Mouse (Mus musculus): ENCODE results near the gene Bex4.
"Not testable (repeated sequence)": the region's sequence is repeated elsewhere in the genome, so short reads cannot be mapped to it uniquely, and the experiment has no call there.

Bex4 gene

GRCm38 (mm10) chrX:136138827-136139639 lies at the start of gene Bex4:
Gene Bex4 (plus strand): TSS chrX:136138996.
- DNase-seq (ENCODE audit: low spot score) = not testable (repeated sequence)

DNA sequence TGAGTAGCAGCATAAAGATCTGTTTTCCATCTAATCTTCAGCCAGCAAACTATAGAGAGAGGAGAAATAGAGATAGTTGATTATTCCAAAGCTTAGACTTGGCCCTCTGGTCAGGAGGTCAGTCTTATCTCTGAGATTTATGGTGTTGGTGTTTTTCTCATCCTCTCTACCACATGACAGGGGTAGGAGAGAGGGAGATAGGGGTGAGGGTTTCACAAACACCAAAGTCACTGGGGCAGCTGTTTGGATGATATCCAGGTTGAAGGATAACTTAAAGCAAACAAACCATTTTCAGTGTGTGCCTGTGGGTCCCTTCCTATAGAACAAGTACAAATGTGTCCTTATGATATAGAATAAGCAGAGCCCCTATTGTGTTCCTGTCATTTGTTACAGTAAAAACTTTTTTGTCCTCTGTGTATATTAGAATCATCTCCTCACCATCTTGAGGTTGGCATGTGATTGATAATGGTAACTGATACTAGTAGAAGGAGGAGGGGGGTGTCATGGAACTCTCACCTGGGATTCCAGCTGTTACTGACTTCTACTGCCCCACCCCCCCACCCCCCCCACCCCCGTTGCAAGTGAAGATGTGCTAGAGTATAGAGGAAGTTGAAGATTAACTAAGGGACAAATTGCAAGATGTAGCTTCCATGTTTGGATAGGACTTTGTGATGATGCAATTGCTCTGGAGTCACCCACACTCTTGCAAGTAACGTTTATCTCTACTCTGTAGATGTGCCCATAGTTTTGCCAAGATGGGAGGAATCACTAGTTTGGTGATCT lies 46.1 kb upstream of the Bex4 start:
- no peak for DNase-seq (ENCODE audit: low spot score)

GRCm38 (mm10) chrX:136094421-136094820 lies 44.4 kb upstream of the Bex4 start:
- DNase-seq (ENCODE audit: low spot score) = no peak

DNA sequence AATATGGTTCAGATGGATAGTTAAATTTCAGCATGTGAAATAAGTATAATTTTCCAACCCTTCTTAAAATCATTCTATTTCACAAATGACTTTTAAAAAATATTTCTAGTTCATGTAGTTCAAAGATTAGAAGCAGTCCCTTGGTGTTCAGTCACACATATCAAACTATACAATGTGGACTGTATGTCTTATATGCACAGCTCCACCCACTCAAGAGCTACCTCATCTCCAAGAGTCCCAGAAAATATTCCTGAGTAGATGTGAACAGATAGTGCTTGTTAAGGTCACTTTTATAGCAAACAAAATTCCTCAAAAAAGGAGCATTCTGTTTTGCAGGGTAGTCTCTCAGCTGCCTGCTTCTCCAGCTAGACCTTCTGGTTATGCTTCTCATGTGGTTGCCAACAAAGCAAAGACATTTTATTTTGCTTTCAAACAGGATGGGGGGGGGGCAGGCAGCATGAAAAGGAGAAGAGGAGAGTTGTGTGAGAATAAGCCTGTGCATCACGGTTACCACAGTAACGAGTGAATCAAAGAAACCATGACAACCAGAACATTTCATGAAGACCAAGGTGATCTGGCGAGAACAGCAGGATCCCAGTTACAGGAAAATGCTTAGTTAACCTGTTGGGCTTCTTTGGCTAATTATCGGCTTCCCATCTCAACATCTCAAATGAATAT lies 34.6 kb upstream of the Bex4 start:
- DNase-seq (ENCODE audit: low spot score) = no peak

DNA sequence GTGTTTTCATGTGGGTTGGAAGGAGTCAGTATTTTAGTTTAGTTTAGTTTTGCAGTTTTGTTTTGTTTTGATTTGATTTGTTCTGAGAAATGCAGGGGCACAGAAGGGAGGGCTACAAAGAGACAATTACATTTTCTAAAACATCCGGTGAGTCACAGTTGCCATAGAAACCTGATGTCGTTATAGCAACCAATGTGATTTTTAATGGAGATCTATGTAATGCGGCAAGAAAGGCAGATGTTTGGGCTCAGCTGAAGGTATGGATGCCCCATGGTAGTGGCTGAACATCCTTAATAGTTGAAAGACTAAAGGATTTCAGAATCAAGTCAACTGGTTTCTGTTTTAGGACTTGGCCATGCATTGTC lies 34.1 kb upstream of the Bex4 start:
- no peak for DNase-seq (ENCODE audit: low spot score)

DNA sequence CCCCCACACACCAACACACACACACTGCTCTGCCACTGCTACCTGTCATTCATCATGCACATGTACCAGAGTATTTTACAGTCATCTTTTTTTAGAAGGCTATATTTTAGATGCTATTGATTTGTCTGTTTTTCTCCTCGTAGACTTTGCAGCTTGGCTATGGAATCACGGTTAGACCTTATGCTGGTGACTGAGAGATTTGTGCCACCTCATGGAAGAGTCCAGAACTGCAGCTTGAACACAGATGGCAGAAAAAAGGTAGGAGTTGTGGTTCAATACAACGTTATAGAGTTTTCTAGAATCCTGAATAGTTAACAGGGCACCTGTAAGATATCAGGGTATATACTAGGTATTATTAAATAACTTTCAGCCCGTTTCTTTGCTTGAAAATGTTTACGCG lies 30.9 kb upstream of the Bex4 start:
- DNase-seq (ENCODE audit: low spot score) = peak; percentile 41

DNA sequence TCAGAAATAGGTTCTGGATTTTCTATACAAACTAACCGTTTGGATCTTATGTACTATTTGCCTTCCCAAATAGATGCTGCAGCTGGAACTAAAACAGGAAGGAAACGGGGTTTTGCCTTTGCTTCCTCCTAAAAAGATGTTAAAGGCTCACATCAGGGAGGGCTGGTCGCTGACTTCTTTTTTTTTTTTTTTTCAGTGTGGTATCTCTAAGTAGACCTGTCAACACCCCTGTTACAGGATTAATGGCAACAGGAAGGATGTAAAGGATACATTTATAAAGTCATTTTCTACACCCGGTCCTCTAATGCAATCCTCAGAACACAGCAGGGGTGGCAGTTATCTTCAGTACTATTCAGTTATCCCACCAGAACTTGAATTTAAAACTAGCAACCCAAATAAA lies 23.8 kb upstream of the Bex4 start:
- DNase-seq (ENCODE audit: low spot score) = no peak

DNA sequence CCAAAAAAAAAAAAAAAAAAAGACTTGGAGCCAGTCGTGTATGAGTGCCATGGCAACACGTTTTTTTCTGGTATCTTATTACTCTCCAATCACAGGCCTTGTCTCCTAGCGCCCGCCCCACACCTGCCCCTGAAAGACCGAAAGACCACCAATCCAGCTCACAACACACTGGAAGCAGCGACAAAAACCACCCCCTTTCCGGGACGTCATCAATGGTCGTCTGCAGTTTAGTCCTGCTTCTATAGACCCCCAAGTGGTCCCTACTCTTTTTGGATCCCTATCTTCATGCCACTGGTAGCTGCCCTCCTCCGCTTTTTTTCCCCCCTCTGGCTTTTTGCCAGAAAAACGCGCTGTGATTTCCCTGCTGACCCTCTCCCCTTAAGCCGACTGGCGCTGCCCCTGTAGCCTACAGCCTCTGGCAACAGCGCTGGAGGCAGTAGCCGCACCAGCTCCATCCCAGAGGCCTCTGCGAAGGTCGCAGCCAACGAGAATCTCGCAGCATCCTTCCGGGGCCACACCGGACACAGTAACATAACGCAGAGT lies 23.3 kb upstream of the Bex4 start:
- no peak for DNase-seq (ENCODE audit: low spot score)

DNA sequence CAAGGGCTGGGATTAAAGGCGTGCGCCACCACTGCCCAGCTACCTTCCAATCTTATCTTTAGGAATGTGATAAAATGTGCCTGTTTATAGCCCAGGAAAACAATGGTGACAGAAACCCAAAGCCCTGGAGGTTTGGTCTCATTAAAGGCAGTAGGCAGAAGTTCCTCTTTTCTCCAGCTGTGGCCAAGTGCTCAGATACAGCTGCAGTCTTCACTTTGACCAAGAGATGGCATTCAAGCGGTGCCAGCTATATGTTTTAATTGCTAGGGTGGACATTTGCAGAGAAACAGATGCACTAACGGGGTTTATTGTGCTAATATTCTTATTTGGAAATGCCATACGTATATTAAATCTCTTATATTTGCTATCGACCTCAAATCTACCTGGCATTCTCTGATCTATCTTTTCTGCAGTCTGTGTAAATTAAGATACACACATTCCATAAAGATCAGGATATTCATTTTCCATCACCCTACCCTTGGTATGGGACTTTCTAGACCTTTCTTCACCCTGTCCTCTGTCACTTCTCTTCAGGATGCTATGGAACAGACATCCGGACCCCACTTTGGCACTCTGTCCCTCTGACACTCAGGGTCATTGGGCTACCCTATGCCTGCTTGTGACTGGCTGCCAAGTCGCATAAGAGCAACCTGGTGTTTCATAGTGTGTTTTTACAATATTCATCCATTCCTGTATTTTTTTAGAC lies 11.6 kb upstream of the Bex4 start:
- DNase-seq (ENCODE audit: low spot score) = no peak

GRCm38 (mm10) chrX:136127744-136128064 lies 11.1 kb upstream of the Bex4 start:
- DNase-seq (ENCODE audit: low spot score) = peak; percentile 16

GRCm38 (mm10) chrX:136135559-136135958 lies 3.2 kb upstream of the Bex4 start:
- no peak for DNase-seq (ENCODE audit: low spot score)

- not testable (repeated sequence) for DNase-seq (ENCODE audit: low spot score)
These were observed 826 bp downstream of the Bex4 start for GRCm38 (mm10) chrX:136139640-136140004.

GRCm38 (mm10) chrX:136141385-136141784 lies 2.6 kb downstream of the Bex4 start:
- DNase-seq (ENCODE audit: low spot score) = no peak

DNA sequence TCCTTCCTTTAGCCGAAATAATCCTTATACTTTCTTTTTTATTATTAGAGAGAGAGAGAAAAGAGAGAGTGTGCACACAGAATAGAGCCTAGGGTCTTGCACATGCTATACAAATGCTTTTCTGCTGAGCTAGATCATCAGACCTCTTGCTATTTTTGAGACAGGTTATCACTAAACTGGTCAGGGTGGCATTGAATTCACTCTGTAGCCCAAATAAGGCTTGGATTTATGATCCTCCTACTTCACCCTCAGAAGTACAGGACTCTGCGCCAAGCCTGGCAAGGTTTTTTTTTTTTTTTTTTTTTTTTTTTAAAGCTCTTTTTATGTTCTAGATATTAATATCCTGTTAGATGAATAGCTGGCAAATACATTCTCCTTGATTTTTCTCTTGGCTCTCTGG lies 4.9 kb downstream of the Bex4 start:
- DNase-seq (ENCODE audit: low spot score) = no peak

- no peak for DNase-seq (ENCODE audit: low spot score)
These were observed 5.4 kb downstream of the Bex4 start for GRCm38 (mm10) chrX:136144195-136144594.

DNA sequence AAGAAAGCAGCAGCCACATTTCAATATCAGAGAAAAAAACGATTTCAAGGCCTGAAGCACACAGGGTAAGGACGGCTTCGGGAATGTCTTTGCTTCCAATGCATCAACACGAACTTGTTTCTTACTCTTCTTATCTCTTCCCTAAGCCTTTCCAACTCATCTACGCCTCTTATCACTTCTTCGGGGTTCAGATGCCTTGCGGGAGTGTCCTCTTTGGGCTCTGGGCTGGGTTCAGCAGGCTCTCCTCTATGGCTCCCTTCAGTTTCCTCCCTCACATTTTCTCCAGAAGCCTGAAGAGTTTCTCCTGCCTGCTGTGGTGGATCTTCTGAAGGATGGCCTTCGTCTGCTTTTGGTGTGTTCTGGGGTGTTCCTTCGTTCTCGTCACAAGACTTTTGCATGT lies 31.8 kb downstream of the Bex4 start:
- no peak for DNase-seq (ENCODE audit: low spot score)

DNA sequence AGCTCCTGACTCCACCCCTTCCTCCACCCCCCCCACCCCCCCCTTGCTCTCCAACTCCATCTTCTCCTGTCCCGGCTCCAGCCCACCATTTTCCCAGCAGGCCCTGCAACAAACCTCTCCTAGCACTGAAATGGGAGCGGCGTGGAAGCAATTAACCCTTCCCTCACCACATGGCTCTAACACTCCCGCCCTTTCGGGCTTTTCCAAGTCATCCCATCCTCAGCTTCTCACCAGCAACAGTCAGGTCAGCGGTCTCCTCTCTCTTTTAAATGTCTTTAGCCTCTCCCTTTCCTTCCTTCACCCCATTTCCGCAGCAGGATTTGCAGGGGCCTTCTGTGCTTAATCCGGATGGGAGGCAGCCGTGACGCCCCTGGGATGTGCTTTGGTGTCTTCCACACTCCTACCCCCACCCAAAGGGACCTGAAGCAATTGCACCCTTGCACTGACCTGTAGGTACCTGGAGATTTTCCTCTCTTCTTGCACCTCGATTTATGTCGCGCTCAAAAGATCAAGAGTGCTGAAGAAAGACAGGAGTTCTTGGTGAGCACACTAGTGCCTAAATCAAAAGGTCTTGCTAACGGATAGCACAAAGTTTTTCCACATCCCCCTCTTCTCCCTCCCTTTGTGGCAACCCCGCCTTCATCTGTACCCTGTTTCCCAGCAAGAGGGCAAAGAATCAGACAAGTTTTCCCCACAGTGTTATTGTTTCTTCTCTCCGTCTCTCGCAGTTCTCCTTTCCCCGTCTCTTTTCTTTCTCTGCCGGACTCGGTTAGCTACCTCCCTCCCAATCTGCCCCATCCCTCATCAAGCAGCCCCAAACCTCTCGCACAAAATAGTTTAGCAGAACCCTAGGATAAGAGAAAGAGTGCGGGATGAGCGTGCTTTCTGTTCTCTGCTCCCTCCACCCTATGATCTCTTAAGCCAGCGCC lies 32.7 kb downstream of the Bex4 start:
- peak; percentile 63 for DNase-seq (ENCODE audit: low spot score)

DNA sequence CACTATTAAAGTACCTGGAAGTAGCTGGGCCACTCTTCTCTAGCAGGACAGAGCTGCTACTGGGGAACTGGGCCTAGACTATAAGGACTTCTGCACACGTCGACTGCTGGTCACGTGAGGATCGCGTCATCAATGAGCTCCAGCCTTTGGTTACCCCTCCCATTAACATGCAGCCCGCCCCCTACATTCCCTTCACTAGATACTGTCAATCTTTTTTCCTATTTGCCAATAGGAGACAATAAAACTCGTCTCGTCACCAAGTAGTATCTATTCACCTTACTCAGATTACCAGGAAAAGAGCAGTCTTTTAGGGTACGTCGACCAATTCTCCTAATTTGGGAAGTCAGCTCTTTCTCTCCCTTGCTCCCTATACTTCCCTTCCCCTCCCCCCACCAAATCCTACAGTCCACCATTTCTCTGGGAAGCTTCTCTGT lies 33.3 kb downstream of the Bex4 start, which contains the start of gene Tceal8:
Gene Tceal8 (minus strand): TSS at position 225 of the 434 bp plus-strand sequence.
- DNase-seq (ENCODE audit: low spot score) = peak; percentile 83

GRCm38 (mm10) chrX:136172786-136173185 lies 34.0 kb downstream of the Bex4 start:
- no peak for DNase-seq (ENCODE audit: low spot score)

GRCm38 (mm10) chrX:136180897-136181553 lies 42.2 kb downstream of the Bex4 start:
- no peak for DNase-seq (ENCODE audit: low spot score)

Data from lung, postnatal 25 days (tissue).